Mouse (Mus musculus): ENCODE results near the gene Trip10. TPM values are rescaled to one million over a fixed set of nuclear protein-coding genes. Genes with fewer than 3 reads are reported as not detected.

Trip10 gene
- polyA plus RNA-seq, 1 experiment from 2014 or later: 26.2 TPM

- Histone ChIP-seq H3K9me3 (no peaks in the 10 kb centered on the region), H3K27ac (no peak overlapping the region), H3K4me2 (no peak overlapping the region), H3K4me3 (replicated peaks) (no peak overlapping the region), H3K4me1 (peaks cover 1% of the 10 kb centered on the region; the same call in 1 of the 2 replicates), H3K36me3 (replicated peaks) (peaks cover 81% of the 10 kb centered on the region), H3K9ac (no peak overlapping the region), H3K27me3 (no peaks in the 10 kb centered on the region)
- ATAC-seq (ENCODE audit: low FRiP score): no peak
- WGBS: 92% methylated on average over 8 of the region's 8 CpGs
Measured at GRCm38 (mm10) chr17:57259742-57260141, 10.5 kb downstream of the Trip10 start.

- Histone ChIP-seq H3K27ac (no peak overlapping the region), H3K27me3 (no peaks in the 10 kb centered on the region), H3K4me3 (replicated peaks) (no peak overlapping the region), H3K9ac (no peak overlapping the region), H3K9me3 (no peaks in the 10 kb centered on the region), H3K4me1 (peaks cover 5% of the 10 kb centered on the region; the same call in 1 of the 2 replicates), H3K4me2 (no peak overlapping the region), H3K36me3 (replicated peaks) (peaks cover 75% of the 10 kb centered on the region)
- 93% methylated on average over 9 of the region's 9 CpGs for whole genome bisulfite sequencing
- ATAC-seq (ENCODE audit: low FRiP score): no peak
Measured at GRCm38 (mm10) chr17:57260351-57260750, 11.1 kb downstream of the Trip10 start.

GRCm38 (mm10) chr17:57261286-57261685 is 12.0 kb downstream of the Trip10 start:
- Histone ChIP-seq H3K27me3 (no peaks in the 10 kb centered on the region), H3K36me3 (replicated peaks) (peaks cover 72% of the 10 kb centered on the region), H3K27ac (no peak overlapping the region), H3K4me1 (peaks cover 5% of the 10 kb centered on the region; the same call in 1 of the 2 replicates), H3K9me3 (no peaks in the 10 kb centered on the region), H3K4me3 (replicated peaks) (no peak overlapping the region), H3K4me2 (no peak overlapping the region), H3K9ac (no peak overlapping the region)
- ATAC-seq (ENCODE audit: low FRiP score): no peak
- 94% methylated on average over 4 of the region's 4 CpGs for WGBS

- 38% methylated on average over 1 of the region's 1 CpGs for WGBS
- Histone ChIP-seq H3K9me3 (no peaks in the 10 kb centered on the region), H3K9ac (no peak overlapping the region), H3K4me2 (no peak overlapping the region), H3K4me1 (peaks cover 5% of the 10 kb centered on the region; the same call in 1 of the 2 replicates), H3K36me3 (replicated peaks) (peaks cover 70% of the 10 kb centered on the region), H3K27ac (no peak overlapping the region), H3K4me3 (replicated peaks) (no peak overlapping the region), H3K27me3 (no peaks in the 10 kb centered on the region)
- no peak for ATAC-seq (ENCODE audit: low FRiP score)
Measured at GRCm38 (mm10) chr17:57261796-57262195, 12.5 kb downstream of the Trip10 start.

GRCm38 (mm10) chr17:57262901-57263550 is 13.8 kb downstream of the Trip10 start:
- H3K27ac ChIP-seq: no peak overlapping the region
- H3K36me3 ChIP-seq (replicated peaks): peaks cover 60% of the 10 kb centered on the region
- no peaks in the 10 kb centered on the region for H3K9me3 ChIP-seq
- no peaks in the 10 kb centered on the region for H3K27me3 ChIP-seq
- ATAC-seq (ENCODE audit: low FRiP score): no peak
- H3K4me1 ChIP-seq: peaks cover 5% of the 10 kb centered on the region; the same call in 1 of the 2 replicates
- no peak overlapping the region for H3K4me3 ChIP-seq (replicated peaks)
- no peak overlapping the region for H3K9ac ChIP-seq
- H3K4me2 ChIP-seq: no peak overlapping the region
- WGBS: 93% methylated on average over 17 of the region's 17 CpGs

GRCm38 (mm10) chr17:57264164-57264563 is 14.9 kb downstream of the Trip10 start:
- ATAC-seq (ENCODE audit: low FRiP score): 0 out of 2 replicates have a peak, but pooled peaks have one; percentile 27

GRCm38 (mm10) chr17:57264972-57265945 is 16.0 kb downstream of the Trip10 start:
- H3K27me3 ChIP-seq: 0 out of 2 replicates have a peak, but pooled peaks cover 3% of the 10 kb centered on the region
- H3K36me3 ChIP-seq (replicated peaks): peaks cover 40% of the 10 kb centered on the region
- peaks cover 5% of the 10 kb centered on the region; the same call in 1 of the 2 replicates for H3K4me1 ChIP-seq
- H3K27ac ChIP-seq: no peak overlapping the region
- ATAC-seq (ENCODE audit: low FRiP score): no peak; the same call in 1 of the 2 replicates
- no peak overlapping the region for H3K4me3 ChIP-seq (replicated peaks)
- no peak overlapping the region for H3K9ac ChIP-seq
- no peak overlapping the region; the same call in 1 of the 2 replicates for H3K4me2 ChIP-seq
- 28% methylated on average over 21 of the region's 22 CpGs for WGBS
- H3K9me3 ChIP-seq: no peaks in the 10 kb centered on the region

More at GRCm38 (mm10) chr17:57264164-57264563, 14.9 kb downstream of the Trip10 start:
- H3K4me2 ChIP-seq: no peak overlapping the region
- no peak overlapping the region for H3K4me3 ChIP-seq (replicated peaks)
- peaks cover 5% of the 10 kb centered on the region; the same call in 1 of the 2 replicates for H3K4me1 ChIP-seq
- peaks cover 49% of the 10 kb centered on the region for H3K36me3 ChIP-seq (replicated peaks)
- H3K27me3 ChIP-seq: no peaks in the 10 kb centered on the region
- WGBS: 86% methylated on average over 2 of the region's 2 CpGs
- H3K9me3 ChIP-seq: no peaks in the 10 kb centered on the region
- H3K9ac ChIP-seq: no peak overlapping the region
- no peak overlapping the region for H3K27ac ChIP-seq

GRCm38 (mm10) chr17:57267556-57268126 is 18.4 kb downstream of the Trip10 start:
- Histone ChIP-seq H3K36me3 (replicated peaks) (peaks cover 16% of the 10 kb centered on the region), H3K4me1 (peaks cover 5% of the 10 kb centered on the region; the same call in 1 of the 2 replicates)
- no peak for ATAC-seq (ENCODE audit: low FRiP score)

GRCm38 (mm10) chr17:57271301-57271700 is 22.0 kb downstream of the Trip10 start:
- Histone ChIP-seq H3K4me3 (replicated peaks) (no peak overlapping the region), H3K9me3 (no peaks in the 10 kb centered on the region), H3K4me2 (no peak overlapping the region), H3K27me3 (peaks cover 48% of the 10 kb centered on the region), H3K4me1 (peaks cover 15% of the 10 kb centered on the region), H3K27ac (no peak overlapping the region), H3K9ac (no peak overlapping the region), H3K36me3 (replicated peaks) (no peaks in the 10 kb centered on the region)
- WGBS: 66% methylated on average over 8 of the region's 9 CpGs
- ATAC-seq (ENCODE audit: low FRiP score): no peak

More at GRCm38 (mm10) chr17:57267556-57268126, 18.4 kb downstream of the Trip10 start:
- no peak overlapping the region for H3K9ac ChIP-seq
- peaks cover 12% of the 10 kb centered on the region for H3K27me3 ChIP-seq
- no peak overlapping the region for H3K4me2 ChIP-seq
- 89% methylated on average over 6 of the region's 6 CpGs for WGBS
- no peak overlapping the region for H3K4me3 ChIP-seq (replicated peaks)
- no peaks in the 10 kb centered on the region for H3K9me3 ChIP-seq
- H3K27ac ChIP-seq: no peak overlapping the region

GRCm38 (mm10) chr17:57273846-57274245 is 24.6 kb downstream of the Trip10 start:
- Histone ChIP-seq H3K9ac (no peak overlapping the region), H3K36me3 (replicated peaks) (no peaks in the 10 kb centered on the region), H3K9me3 (no peaks in the 10 kb centered on the region), H3K27me3 (peaks cover 55% of the 10 kb centered on the region), H3K4me2 (no peak overlapping the region), H3K27ac (no peak overlapping the region), H3K4me3 (replicated peaks) (no peak overlapping the region), H3K4me1 (peaks cover 18% of the 10 kb centered on the region)
- 28% methylated on average over 7 of the region's 7 CpGs for WGBS
- no peak for ATAC-seq (ENCODE audit: low FRiP score)

- Histone ChIP-seq H3K27me3 (peaks cover 58% of the 10 kb centered on the region), H3K36me3 (replicated peaks) (no peaks in the 10 kb centered on the region), H3K27ac (no peak overlapping the region), H3K4me2 (peak overlapping the region; percentile 62), H3K9me3 (no peaks in the 10 kb centered on the region), H3K4me1 (peaks cover 18% of the 10 kb centered on the region), H3K9ac (no peak overlapping the region), H3K4me3 (replicated peaks) (peak overlapping the region; percentile 42)
- 7% methylated on average over 15 of the region's 15 CpGs for WGBS
- no peak for ATAC-seq (ENCODE audit: low FRiP score)
Measured at GRCm38 (mm10) chr17:57274686-57275085, 25.4 kb downstream of the Trip10 start.
